Mouse (Mus musculus) kidney, embryonic 16.5 days (tissue): ENCODE measurements around the gene Klf1. TPM values are rescaled to one million over a fixed set of nuclear protein-coding genes. Genes with fewer than 3 reads are reported as not detected.

Experiments used
- ATAC-seq: fragments of 200-750 bp; cut with Nextera tagmentation; 2 replicates; pipeline ENCODE4 v1.8.0; 2017; ENCODE audit warnings: moderate TSS enrichment; ENCODE audit not compliant: low FRiP score, low TSS enrichment
- H3K27ac ChIP-seq: fragments of 300-500 bp; sonication (generic); 2 replicates; pipeline ENCODE4 v1.5.1; 2014; ENCODE audit warnings: low read length
- H3K27me3 ChIP-seq: fragments of 300-500 bp; sonication (generic); 2 replicates; pipeline ENCODE4 v1.6.1; 2014; ENCODE audit warnings: low read length, control low read depth, mixed read lengths; ENCODE audit not compliant: insufficient read depth
- H3K36me3 ChIP-seq: fragments of 300-500 bp; sonication (generic); 2 replicates; pipeline ENCODE4 v1.6.1; 2014; ENCODE audit warnings: low read length, control low read depth, mixed read lengths; ENCODE audit not compliant: insufficient read depth
- H3K4me1 ChIP-seq: fragments of 300-500 bp; sonication (generic); 2 replicates; pipeline ENCODE4 v1.6.1; 2014; ENCODE audit warnings: low read length, control low read depth, mixed read lengths; ENCODE audit not compliant: insufficient read depth
- H3K4me2 ChIP-seq: fragments of 300-500 bp; sonication (generic); replicated peaks from 2 replicates; pipeline ENCODE4 v1.6.1; 2014; ENCODE audit warnings: low read depth, low read length
- H3K4me3 ChIP-seq: fragments of 300-500 bp; sonication (generic); 2 replicates; pipeline ENCODE4 v1.5.1; 2014; ENCODE audit warnings: mild to moderate bottlenecking, low read length
- H3K9ac ChIP-seq: fragments of 300-500 bp; sonication (generic); replicated peaks from 2 replicates; pipeline ENCODE4 v1.6.1; 2014; ENCODE audit warnings: low read length
- H3K9me3 ChIP-seq: fragments of 300-500 bp; sonication (generic); 2 replicates; pipeline ENCODE4 v1.6.1; 2016; ENCODE audit warnings: low read length, control low read depth
- WGBS: fragments of 180-500 bp; shearing (Covaris S2); extraction: QIAGEN DNeasy Blood & Tissue Kit; methylation state at CpG from one replicate; pipeline ENCODE4 v1.1.7; 2014; 5-methylcytosine and 5-hydroxymethylcytosine counted together
- polyA plus RNA-seq: library from polyadenylated mRNA; unstranded; fragments of >200 nt; fragmentation: Nextera tagmentation; extraction: Ambion mirVana; gene quantifications from 2 replicates; pipeline ENCODE4 v1.2.1, GENCODE M21; 2015

Gene Klf1
- polyA plus RNA-seq, 1 experiment from 2014 or later: 2.4 TPM

- Histone ChIP-seq H3K9ac (no peak overlapping the region), H3K4me3 (no peak overlapping the region), H3K27ac (no peak overlapping the region), H3K9me3 (no peaks in the 10 kb centered on the region), H3K36me3 (no peaks in the 10 kb centered on the region), H3K4me2 (no peak overlapping the region), H3K27me3 (peaks cover 49% of the 10 kb centered on the region), H3K4me1 (peaks cover 15% of the 10 kb centered on the region)
- no peak for ATAC-seq
- 75% methylated on average over 13 of the region's 13 CpGs for WGBS
Observed at GRCm38 (mm10) chr8:84930582-84930981, 28.9 kb downstream of the Klf1 start.

- WGBS: 72% methylated on average over 16 of the region's 16 CpGs
- Histone ChIP-seq H3K4me3 (no peak overlapping the region), H3K9me3 (no peaks in the 10 kb centered on the region), H3K36me3 (no peaks in the 10 kb centered on the region), H3K4me2 (no peak overlapping the region), H3K27ac (no peak overlapping the region), H3K9ac (no peak overlapping the region), H3K27me3 (peaks cover 76% of the 10 kb centered on the region), H3K4me1 (peaks cover 20% of the 10 kb centered on the region)
- ATAC-seq: no peak
Observed at GRCm38 (mm10) chr8:84933767-84934559, 32.2 kb downstream of the Klf1 start.

GRCm38 (mm10) chr8:84934860-84935259, 33.1 kb downstream of the Klf1 start:
- H3K27me3 ChIP-seq: peaks cover 67% of the 10 kb centered on the region
- H3K9ac ChIP-seq: no peak overlapping the region
- no peaks in the 10 kb centered on the region for H3K9me3 ChIP-seq
- ATAC-seq: peak; percentile 33; the same call in 1 of the 2 replicates
- H3K4me1 ChIP-seq: peaks cover 17% of the 10 kb centered on the region
- H3K27ac ChIP-seq: no peak overlapping the region
- H3K36me3 ChIP-seq: no peaks in the 10 kb centered on the region
- H3K4me2 ChIP-seq: 0 out of 2 replicates have a peak overlapping the region, but pooled peaks have one; percentile 2
- WGBS: 1% methylated on average over 15 of the region's 15 CpGs
- no peak overlapping the region for H3K4me3 ChIP-seq

- H3K27me3 ChIP-seq: peaks cover 63% of the 10 kb centered on the region
- H3K9me3 ChIP-seq: no peaks in the 10 kb centered on the region
- no peak overlapping the region for H3K4me3 ChIP-seq
- peaks cover 17% of the 10 kb centered on the region for H3K4me1 ChIP-seq
- no peak overlapping the region for H3K9ac ChIP-seq
- ATAC-seq: no peak
- WGBS: 5% methylated on average over 14 of the region's 14 CpGs
- H3K36me3 ChIP-seq: no peaks in the 10 kb centered on the region
- no peak overlapping the region for H3K4me2 ChIP-seq
- no peak overlapping the region for H3K27ac ChIP-seq
Observed at GRCm38 (mm10) chr8:84935489-84935888, 33.8 kb downstream of the Klf1 start.

- Histone ChIP-seq H3K4me1 (peaks cover 17% of the 10 kb centered on the region), H3K36me3 (no peaks in the 10 kb centered on the region), H3K27ac (no peak overlapping the region), H3K9ac (no peak overlapping the region), H3K27me3 (peaks cover 58% of the 10 kb centered on the region), H3K4me3 (peak overlapping the region; percentile 39), H3K9me3 (no peaks in the 10 kb centered on the region), H3K4me2 (peak overlapping the region; percentile 56)
- no peak for ATAC-seq
- WGBS: 16% methylated on average over 23 of the region's 23 CpGs
Observed at GRCm38 (mm10) chr8:84936041-84936961, 34.6 kb downstream of the Klf1 start.

GRCm38 (mm10) chr8:84936962-84937546, 35.3 kb downstream of the Klf1 start, which contains the start of gene Mast1:
Gene Mast1, minus strand, starts transcription at chr8:84937359.
- peaks cover 56% of the 10 kb centered on the region for H3K27me3 ChIP-seq
- H3K9ac ChIP-seq: no peak within 1 kb of the TSS; the same call in 1 of the 2 replicates
- H3K4me1 ChIP-seq: peaks cover 17% of the 10 kb centered on the region
- peak within 1 kb of the TSS; percentile 56 for H3K4me2 ChIP-seq
- peak; percentile 62; the same call in 1 of the 2 replicates for ATAC-seq
- no peaks in the 10 kb centered on the region for H3K9me3 ChIP-seq
- H3K36me3 ChIP-seq: no peaks in the 10 kb centered on the region
- under 1% methylated on average over 50 of the region's 50 CpGs for WGBS
- no peak within 1 kb of the TSS for H3K27ac ChIP-seq
- peak within 1 kb of the TSS; percentile 39 for H3K4me3 ChIP-seq

- Histone ChIP-seq H3K27ac (no peak overlapping the region), H3K36me3 (no peaks in the 10 kb centered on the region), H3K9me3 (no peaks in the 10 kb centered on the region), H3K4me2 (peak overlapping the region; percentile 56), H3K9ac (no peak overlapping the region), H3K4me1 (peaks cover 17% of the 10 kb centered on the region), H3K27me3 (peaks cover 57% of the 10 kb centered on the region), H3K4me3 (no peak overlapping the region)
- 59% methylated on average over 13 of the region's 13 CpGs for WGBS
- no peak for ATAC-seq
Observed at GRCm38 (mm10) chr8:84937620-84938485, 36.1 kb downstream of the Klf1 start.

- WGBS: 17% methylated on average over 4 of the region's 4 CpGs
- no peak for ATAC-seq
- no peaks in the 10 kb centered on the region for H3K9me3 ChIP-seq
- no peak overlapping the region for H3K27ac ChIP-seq
- H3K4me1 ChIP-seq: peaks cover 12% of the 10 kb centered on the region
- H3K36me3 ChIP-seq: no peaks in the 10 kb centered on the region
- H3K4me2 ChIP-seq: no peak overlapping the region
- H3K9ac ChIP-seq: no peak overlapping the region
- H3K4me3 ChIP-seq: no peak overlapping the region
- peaks cover 57% of the 10 kb centered on the region for H3K27me3 ChIP-seq
Observed at GRCm38 (mm10) chr8:84943699-84944098, 42.0 kb downstream of the Klf1 start.
